Mouse (Mus musculus): ENCODE measurements around the gene Thtpa. TPM values are rescaled to one million over a fixed set of nuclear protein-coding genes. Genes with fewer than 3 reads are reported as not detected.

Thtpa gene
- polyA plus RNA-seq, 1 experiment from 2014 or later: 30.7 TPM

- 85% methylated on average over 22 of the region's 22 CpGs for WGBS
- H3K4me1 ChIP-seq (replicated peaks): peaks cover 53% of the 10 kb centered on the region
Measured at GRCm38 (mm10) chr14:55063581-55064381, 30.8 kb upstream of the Thtpa start.

GRCm38 (mm10) chr14:55064481-55065370 is 29.9 kb upstream of the Thtpa start:
- peaks cover 47% of the 10 kb centered on the region for H3K4me1 ChIP-seq (replicated peaks)
- H3K36me3 ChIP-seq: peaks cover 78% of the 10 kb centered on the region
- no peaks in the 10 kb centered on the region for H3K9me3 ChIP-seq
- H3K9ac ChIP-seq: no peak overlapping the region
- no peaks in the 10 kb centered on the region for H3K27me3 ChIP-seq
- WGBS: 76% methylated on average over 35 of the region's 35 CpGs
- ATAC-seq (ENCODE audit: low FRiP score): no peak
- no peak overlapping the region for H3K4me2 ChIP-seq
- H3K4me3 ChIP-seq: no peak overlapping the region
- no peak overlapping the region for H3K27ac ChIP-seq

More at GRCm38 (mm10) chr14:55063581-55064381, 30.8 kb upstream of the Thtpa start:
- peaks cover 69% of the 10 kb centered on the region for H3K36me3 ChIP-seq
- ATAC-seq (ENCODE audit: low FRiP score): no peak
- H3K27ac ChIP-seq: peak overlapping the region; percentile 3; the same call in 1 of the 2 replicates
- 0 out of 2 replicates have a peak overlapping the region, but pooled peaks have one; percentile 60 for H3K9ac ChIP-seq
- no peak overlapping the region for H3K4me3 ChIP-seq
- no peaks in the 10 kb centered on the region for H3K9me3 ChIP-seq
- H3K27me3 ChIP-seq: no peaks in the 10 kb centered on the region
- H3K4me2 ChIP-seq: no peak overlapping the region

- WGBS: 90% methylated on average over 13 of the region's 13 CpGs
- no peak for ATAC-seq (ENCODE audit: low FRiP score)
- no peak overlapping the region for H3K4me3 ChIP-seq
- no peak overlapping the region for H3K27ac ChIP-seq
- H3K36me3 ChIP-seq: peaks cover 85% of the 10 kb centered on the region
- H3K4me1 ChIP-seq (replicated peaks): peaks cover 43% of the 10 kb centered on the region
- H3K9me3 ChIP-seq: no peaks in the 10 kb centered on the region
- H3K9ac ChIP-seq: no peak overlapping the region
- no peaks in the 10 kb centered on the region for H3K27me3 ChIP-seq
- H3K4me2 ChIP-seq: no peak overlapping the region
Measured at GRCm38 (mm10) chr14:55065391-55065790, 29.2 kb upstream of the Thtpa start.

GRCm38 (mm10) chr14:55066042-55066441 is 28.5 kb upstream of the Thtpa start:
- Histone ChIP-seq H3K27me3 (no peaks in the 10 kb centered on the region), H3K9me3 (no peaks in the 10 kb centered on the region), H3K4me2 (no peak overlapping the region), H3K9ac (no peak overlapping the region), H3K4me3 (no peak overlapping the region), H3K27ac (no peak overlapping the region), H3K4me1 (replicated peaks) (peaks cover 36% of the 10 kb centered on the region), H3K36me3 (peaks cover 89% of the 10 kb centered on the region)
- 91% methylated on average over 8 of the region's 8 CpGs for WGBS
- ATAC-seq (ENCODE audit: low FRiP score): no peak

- H3K9ac ChIP-seq: peak overlapping the region; percentile 43; the same call in 1 of the 2 replicates
- H3K9me3 ChIP-seq: no peaks in the 10 kb centered on the region
- no peak overlapping the region for H3K4me2 ChIP-seq
- peaks cover 33% of the 10 kb centered on the region for H3K4me1 ChIP-seq (replicated peaks)
- H3K27me3 ChIP-seq: no peaks in the 10 kb centered on the region
- H3K36me3 ChIP-seq: peaks cover 84% of the 10 kb centered on the region
- WGBS: 33% methylated on average over 19 of the region's 19 CpGs
- no peak for ATAC-seq (ENCODE audit: low FRiP score)
- H3K27ac ChIP-seq: peak overlapping the region; percentile 60
- H3K4me3 ChIP-seq: no peak overlapping the region
Measured at GRCm38 (mm10) chr14:55071756-55072155, 22.8 kb upstream of the Thtpa start.

GRCm38 (mm10) chr14:55074416-55074815 is 20.2 kb upstream of the Thtpa start:
- 94% methylated on average over 12 of the region's 12 CpGs for WGBS

GRCm38 (mm10) chr14:55076224-55076623 is 18.4 kb upstream of the Thtpa start:
- H3K27ac ChIP-seq: peak overlapping the region; percentile 40
- H3K4me2 ChIP-seq: no peak overlapping the region
- ATAC-seq (ENCODE audit: low FRiP score): no peak
- no peak overlapping the region for H3K9ac ChIP-seq
- no peak overlapping the region for H3K4me3 ChIP-seq
- H3K36me3 ChIP-seq: peaks cover 39% of the 10 kb centered on the region
- 48% methylated on average over 6 of the region's 6 CpGs for whole genome bisulfite sequencing
- H3K4me1 ChIP-seq (replicated peaks): peaks cover 71% of the 10 kb centered on the region
- 0 out of 2 replicates have a peak, but pooled peaks cover 2% of the 10 kb centered on the region for H3K27me3 ChIP-seq
- no peaks in the 10 kb centered on the region for H3K9me3 ChIP-seq

More at GRCm38 (mm10) chr14:55074416-55074815, 20.2 kb upstream of the Thtpa start:
- Histone ChIP-seq H3K9ac (no peak overlapping the region), H3K27me3 (0 out of 2 replicates have a peak, but pooled peaks cover 2% of the 10 kb centered on the region), H3K4me3 (no peak overlapping the region), H3K4me2 (no peak overlapping the region), H3K9me3 (no peaks in the 10 kb centered on the region), H3K27ac (no peak overlapping the region), H3K4me1 (replicated peaks) (peaks cover 59% of the 10 kb centered on the region), H3K36me3 (peaks cover 57% of the 10 kb centered on the region)
- no peak for ATAC-seq (ENCODE audit: low FRiP score)

- H3K27ac ChIP-seq: peak overlapping the region; percentile 92
- no peaks in the 10 kb centered on the region for H3K9me3 ChIP-seq
- 70% methylated on average over 3 of the region's 3 CpGs for WGBS
- H3K27me3 ChIP-seq: 0 out of 2 replicates have a peak, but pooled peaks cover 2% of the 10 kb centered on the region
- H3K36me3 ChIP-seq: peaks cover 32% of the 10 kb centered on the region
- H3K9ac ChIP-seq: peak overlapping the region; percentile 63; the same call in 1 of the 2 replicates
- H3K4me3 ChIP-seq: no peak overlapping the region
- H3K4me2 ChIP-seq: no peak overlapping the region
- no peak for ATAC-seq (ENCODE audit: low FRiP score)
- H3K4me1 ChIP-seq (replicated peaks): peaks cover 71% of the 10 kb centered on the region
Measured at GRCm38 (mm10) chr14:55076956-55077355, 17.6 kb upstream of the Thtpa start.

GRCm38 (mm10) chr14:55077481-55078365 is 16.9 kb upstream of the Thtpa start:
- H3K9me3 ChIP-seq: no peaks in the 10 kb centered on the region
- ATAC-seq (ENCODE audit: low FRiP score): no peak
- peaks cover 24% of the 10 kb centered on the region for H3K36me3 ChIP-seq
- H3K27ac ChIP-seq: peak overlapping the region; percentile 92
- H3K9ac ChIP-seq: peak overlapping the region; percentile 63
- peak overlapping the region; percentile 47 for H3K4me2 ChIP-seq
- 0 out of 2 replicates have a peak, but pooled peaks cover 2% of the 10 kb centered on the region for H3K27me3 ChIP-seq
- H3K4me1 ChIP-seq (replicated peaks): peaks cover 65% of the 10 kb centered on the region
- 16% methylated on average over 15 of the region's 15 CpGs for WGBS
- H3K4me3 ChIP-seq: no peak overlapping the region

- peak overlapping the region; percentile 63 for H3K9ac ChIP-seq
- peak overlapping the region; percentile 47 for H3K4me2 ChIP-seq
- ATAC-seq (ENCODE audit: low FRiP score): peak; percentile 65
- H3K27ac ChIP-seq: peak overlapping the region; percentile 92
- H3K27me3 ChIP-seq: 0 out of 2 replicates have a peak, but pooled peaks cover 2% of the 10 kb centered on the region
- peaks cover 17% of the 10 kb centered on the region for H3K36me3 ChIP-seq
- 4% methylated on average over 23 of the region's 23 CpGs for WGBS
- H3K4me1 ChIP-seq (replicated peaks): peaks cover 62% of the 10 kb centered on the region
- H3K9me3 ChIP-seq: no peaks in the 10 kb centered on the region
- H3K4me3 ChIP-seq: peak overlapping the region; percentile 15; the same call in 1 of the 2 replicates
Measured at GRCm38 (mm10) chr14:55078366-55078989, 16.1 kb upstream of the Thtpa start.

All from hindbrain, embryonic 13.5 days (tissue).